Mouse (Mus musculus): ENCODE measurements around the gene Dscaml1.

GRCm38 (mm10) chr9:45421209-45421608 is 5.2 kb upstream of the Dscaml1 start:
- TF ChIP-seq CTCF (IDR thresholded peaks at IDR 0.05; ENCODE audit: borderline replicate concordance, control insufficient read depth, extremely low read depth, insufficient read depth, low read length, poor library complexity) (no peak), POLR2A (IDR thresholded peaks at IDR 0.05; ENCODE audit: control insufficient read depth, extremely low read depth, insufficient read depth, low read length, poor library complexity) (no peak)

All from thymus, adult 2 months (tissue).